Mouse (Mus musculus) CH12.LX (cell line): Measurements from ENCODE around the gene G6pc. TPM values are rescaled to one million over a fixed set of nuclear protein-coding genes. Genes with fewer than 3 reads are reported as not detected.

ENCODE experiments used
- DNase-seq: peaks from one replicate; pipeline ENCODE4 v3.0.0-alpha.2; 2013; ENCODE audit errors: extremely low read depth
- H3K27ac ChIP-seq: 2 replicates; pipeline ENCODE4 v1.5.1; 2012; ENCODE audit warnings: low read depth, mild to moderate bottlenecking, control low read depth, moderate library complexity; ENCODE audit not compliant: insufficient read depth
- H3K27me3 ChIP-seq: replicated peaks from 2 replicates; pipeline ENCODE3; 2012; ENCODE audit warnings: inconsistent platforms
- H3K36me3 ChIP-seq, 2 experiments: replicated peaks in 1 of 2; 2 replicates each; pipeline versions ENCODE3 to v1.6.1; 2012; ENCODE audit warnings: inconsistent platforms in 1 of 2, low read length in 1 of 2, mild to moderate bottlenecking in 1 of 2, mixed read lengths in 1 of 2, moderate library complexity in 1 of 2; ENCODE audit not compliant: control insufficient read depth in 1 of 2, insufficient read depth in 1 of 2
- H3K4me1 ChIP-seq, 2 experiments: 2 replicates each; pipeline ENCODE4 v1.6.1; 2012; ENCODE audit warnings: inconsistent platforms in 1 of 2, moderate library complexity in 1 of 2; ENCODE audit not compliant: insufficient read depth in 2 of 2, control insufficient read depth in 1 of 2
- H3K4me2 ChIP-seq: 2 replicates; pipeline ENCODE4 v1.6.1; 2012; ENCODE audit warnings: low read depth, mild to moderate bottlenecking, control low read depth; ENCODE audit not compliant: poor library complexity, insufficient read depth, severe bottlenecking
- H3K4me3 ChIP-seq, 3 experiments: fragments of 150-350 bp in 1 of 3; sonication (generic) in 1 of 3; replicated peaks in 1 of 3; 2 replicates each; pipeline versions ENCODE3 to v1.5.1; 2011 to 2012; ENCODE audit warnings: low read depth in 2 of 3, low read length in 2 of 3, mild to moderate bottlenecking in 2 of 3, moderate library complexity in 2 of 3, control low read depth in 1 of 3, improper control_type of control experiment in 1 of 3, inconsistent platforms in 1 of 3, mixed read lengths in 1 of 3; ENCODE audit not compliant: poor library complexity in 1 of 3
- H3K79me2 ChIP-seq: replicated peaks from 2 replicates; pipeline ENCODE4 v1.6.1; 2012; ENCODE audit warnings: mild to moderate bottlenecking, moderate library complexity; ENCODE audit not compliant: control insufficient read depth, poor library complexity, insufficient read depth, severe bottlenecking; ENCODE audit errors: extremely low read depth
- H3K9ac ChIP-seq: 2 replicates; pipeline ENCODE4 v1.6.1; 2012; ENCODE audit warnings: low read depth, mild to moderate bottlenecking, control low read depth, moderate library complexity; ENCODE audit not compliant: insufficient read depth
- H3K9me3 ChIP-seq: replicated peaks from 2 replicates; pipeline ENCODE3; 2012; ENCODE audit warnings: low read length, inconsistent platforms, mixed read lengths
- BHLHE40 ChIP-seq: IDR thresholded peaks from 2 replicates; pipeline ENCODE4 v1.6.1; 2011; ENCODE audit warnings: mild to moderate bottlenecking, low read depth, low read length, improper control_type of control experiment
- CTCF ChIP-seq, 2 experiments: IDR thresholded peaks in 1 of 2; conservative IDR thresholded peaks in 1 of 2; 2 replicates each; pipeline ENCODE4 v1.5.1; 2011 to 2012; ENCODE audit warnings: low read depth in 2 of 2, low read length in 2 of 2, improper control_type of control experiment in 1 of 2, inconsistent platforms in 1 of 2, mild to moderate bottlenecking in 1 of 2, moderate library complexity in 1 of 2
- HCFC1 ChIP-seq: IDR thresholded peaks from 2 replicates; pipeline ENCODE4 v1.6.1; 2012; ENCODE audit warnings: low read depth, mild to moderate bottlenecking, inconsistent platforms, low read length, improper control_type of control experiment
- IRF4 ChIP-seq: IDR thresholded peaks from 2 replicates; pipeline ENCODE4 v1.6.1; 2014; ENCODE audit warnings: low read depth, mild to moderate bottlenecking, inconsistent platforms, low read length, improper control_type of control experiment
- JUN ChIP-seq: IDR thresholded peaks from 2 replicates; pipeline ENCODE4 v1.6.1; 2011; ENCODE audit warnings: low read depth, mild to moderate bottlenecking, low read length, improper control_type of control experiment, moderate library complexity; ENCODE audit not compliant: insufficient read depth
- JUND ChIP-seq: conservative IDR thresholded peaks from 2 replicates; pipeline ENCODE4 v1.6.1; 2011; ENCODE audit warnings: low read depth, low read length, improper control_type of control experiment
- MEF2A ChIP-seq: IDR thresholded peaks from 2 replicates; pipeline ENCODE4 v1.6.1; 2014; ENCODE audit warnings: low read depth, mild to moderate bottlenecking, inconsistent platforms, low read length, improper control_type of control experiment, borderline replicate concordance
- MXI1 ChIP-seq: IDR thresholded peaks from 2 replicates; pipeline ENCODE4 v1.6.1; 2011; ENCODE audit warnings: mild to moderate bottlenecking, low read depth, low read length, improper control_type of control experiment
- MYC ChIP-seq: IDR thresholded peaks from 2 replicates; pipeline ENCODE4 v1.6.1; 2011; ENCODE audit warnings: low read depth, mild to moderate bottlenecking, improper control_type of control experiment, low read length
- NELFE ChIP-seq: IDR thresholded peaks from 2 replicates; pipeline ENCODE4 v1.6.1; 2011; ENCODE audit warnings: low read depth, low read length, improper control_type of control experiment
- POLR2AphosphoS2 ChIP-seq: IDR thresholded peaks from 2 replicates; pipeline ENCODE4 v1.6.1; 2011; ENCODE audit warnings: low read depth, low read length, improper control_type of control experiment
- RAD21 ChIP-seq: IDR thresholded peaks from 2 replicates; pipeline ENCODE4 v1.6.1; 2011; ENCODE audit warnings: low read depth, mild to moderate bottlenecking, low read length, improper control_type of control experiment, moderate library complexity
- RCOR1 ChIP-seq: conservative IDR thresholded peaks from 2 replicates; pipeline ENCODE4 v1.6.1; 2012; ENCODE audit warnings: low read depth, mild to moderate bottlenecking, inconsistent platforms, low read length, improper control_type of control experiment
- SIN3A ChIP-seq: IDR thresholded peaks from 2 replicates; pipeline ENCODE4 v1.6.1; 2012; ENCODE audit warnings: low read length, improper control_type of control experiment, inconsistent platforms
- SMC3 ChIP-seq: IDR thresholded peaks from 2 replicates; pipeline ENCODE4 v1.6.1; 2011; ENCODE audit warnings: low read depth, low read length, improper control_type of control experiment
- TBP ChIP-seq: conservative IDR thresholded peaks from 2 replicates; pipeline ENCODE4 v1.6.1; 2011; ENCODE audit warnings: low read depth, low read length, improper control_type of control experiment
- UBTF ChIP-seq: IDR thresholded peaks from 2 replicates; pipeline ENCODE4 v1.6.1; 2012; ENCODE audit warnings: low read depth, mild to moderate bottlenecking, inconsistent platforms, low read length, improper control_type of control experiment, moderate library complexity
- ZC3H11A ChIP-seq: IDR thresholded peaks from 2 replicates; pipeline ENCODE4 v1.6.1; 2012; ENCODE audit warnings: low read depth, mild to moderate bottlenecking, inconsistent platforms, low read length, improper control_type of control experiment
- ZNF384 ChIP-seq: IDR thresholded peaks from 2 replicates; pipeline ENCODE4 v1.6.1; 2012; ENCODE audit warnings: low read depth, low read length, improper control_type of control experiment, inconsistent platforms
- dilution Hi-C: fragments of 300-500 bp; cut with MboI; formaldehyde crosslinking; loops from 2 replicates; pipeline ENCODE4 v1.14.3; 2020; ENCODE audit warnings: low sequenced_read_pairs; ENCODE audit not compliant: extremely low pct_unique_long_range_greater_than_20kb, extremely low pct_ligation_motif_present
- in situ Hi-C: fragments of 300-500 bp; cut with MboI; formaldehyde crosslinking; loops from 3 replicates; pipeline ENCODE4 v1.14.3; 2019; ENCODE audit warnings: low sequenced_read_pairs, low pct_ligation_motif_present, low pct_unique_long_range_greater_than_20kb, mixed read lengths
- polyA plus RNA-seq: library from polyadenylated mRNA; unstranded; fragments of >175 nt; gene quantifications from 2 replicates; pipeline ENCODE4 v1.2.1, GENCODE M21; 2012; ENCODE audit warnings: low read depth; ENCODE audit not compliant: insufficient read length
- total RNA-seq, 2 experiments: library from RNA; depleted of rRNA; stranded (reverse); fragments of 300-350 nt in 1 of 2; fragments of >200 nt in 1 of 2; gene quantifications; 2 replicates each; pipeline ENCODE4 v1.2.3; 2012 to 2014

G6pc gene
- total and polyA plus RNA-seq, 3 experiments, result 0.08 TPM; not detected in 2

DNA sequence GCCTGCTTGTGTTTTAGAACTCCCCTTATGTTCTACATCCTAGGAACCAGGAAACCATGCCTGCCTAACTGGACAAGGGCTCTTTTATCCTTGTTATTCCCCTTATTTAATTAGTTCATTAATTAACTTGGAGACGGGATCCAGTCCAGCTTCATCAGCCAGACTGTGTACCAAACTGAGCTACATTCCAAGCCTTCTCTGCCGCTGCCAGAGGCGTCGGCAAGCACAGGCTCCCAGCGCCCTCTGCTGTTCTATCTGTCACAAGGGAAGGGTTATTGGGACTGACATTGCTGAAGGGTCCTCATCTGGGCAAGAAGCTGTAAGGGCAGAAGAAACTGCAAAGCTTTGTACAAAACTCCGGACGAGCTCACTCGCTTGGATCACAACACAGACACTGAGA, 27.7 kb downstream of the G6pc start:
- Histone ChIP-seq H3K9me3 (no peaks in the 10 kb centered on the region), H3K4me1 (peaks cover 3 to 5% of the 10 kb centered on the region in 2 experiments; a peak in 3 of 4 replicates), H3K79me2 (no peaks in the 10 kb centered on the region), H3K36me3 (no peaks in the 10 kb centered on the region), H3K9ac (no peak overlapping the region), H3K27me3 (no peaks in the 10 kb centered on the region), H3K27ac (no peak overlapping the region), H3K4me2 (no peak overlapping the region), H3K4me3 (no peak overlapping the region)
- in situ Hi-C loops, result loop anchor here (10.0 kb wide), 1 partner anchor 60 kb away; the partner anchor contains the start of gene Aoc3
- no peak for TF ChIP-seq BHLHE40
- no peak for TF ChIP-seq JUND
- TF ChIP-seq SIN3A, result 0 out of 2 replicates have a peak, but pooled peaks have one; percentile 42
- no peak for TF ChIP-seq MYC
- no peak for TF ChIP-seq UBTF
- TF ChIP-seq CTCF (conservative IDR thresholded peaks at IDR 0.05 in 1 of 2, IDR thresholded peaks at IDR 0.05 in 1 of 2; ENCODE audit: low read depth in 2 of 2, low read length in 2 of 2), result peak; percentile 59 to 99
- TF ChIP-seq TBP, result 0 out of 2 replicates have a peak, but pooled peaks have one; percentile 34
- peak; percentile 89 for TF ChIP-seq ZC3H11A
- TF ChIP-seq MXI1, result 0 out of 2 replicates have a peak, but pooled peaks have one; percentile 33
- TF ChIP-seq RAD21, result peak; percentile 100
- peak; percentile 99 for TF ChIP-seq SMC3
- peak; percentile 37; the same call in 1 of the 2 replicates for TF ChIP-seq NELFE
- TF ChIP-seq MEF2A, result 0 out of 2 replicates have a peak, but pooled peaks have one; percentile 52
- TF ChIP-seq IRF4, result peak; percentile 45; the same call in 1 of the 2 replicates
- dilution Hi-C loops, result no loop called here
- DNase-seq, result peak; percentile 78

DNA sequence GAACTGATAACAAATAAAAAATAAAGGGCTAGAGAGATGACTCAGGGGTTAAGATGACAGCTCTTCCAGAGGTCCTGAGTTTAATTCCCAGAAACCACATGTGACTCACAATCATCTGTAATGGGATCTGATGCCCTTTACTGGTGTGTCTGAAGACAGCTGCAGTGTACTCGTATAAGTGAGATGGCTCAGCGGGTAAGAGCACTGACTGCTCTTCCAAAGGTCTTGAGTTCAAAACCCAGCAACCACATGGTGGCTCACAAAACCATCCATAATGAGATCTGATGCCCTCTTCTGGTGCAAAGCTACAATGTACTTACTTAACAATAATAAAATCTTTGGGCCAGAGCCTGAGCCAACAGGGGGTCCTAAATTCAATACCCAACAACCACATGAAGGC, 47.9 kb downstream of the G6pc start:
- no peak overlapping the region for H3K9ac ChIP-seq
- no peak overlapping the region for H3K4me2 ChIP-seq
- H3K36me3 ChIP-seq, result peaks cover 32 to 44% of the 10 kb centered on the region in 2 experiments
- DNase-seq, result peak; percentile 42
- H3K27ac ChIP-seq, result no peak overlapping the region
- H3K27me3 ChIP-seq, result no peaks in the 10 kb centered on the region
- dilution Hi-C loops (no loop called here), in situ Hi-C loops (no loop called here)
- no peaks in the 10 kb centered on the region for H3K9me3 ChIP-seq
- peaks cover 12% of the 10 kb centered on the region for H3K79me2 ChIP-seq
- TF ChIP-seq SMC3 (0 out of 2 replicates have a peak, but pooled peaks have one; percentile 3), HCFC1 (no peak), CTCF (conservative IDR thresholded peaks at IDR 0.05 in 1 of 2, IDR thresholded peaks at IDR 0.05 in 1 of 2; ENCODE audit: low read depth in 2 of 2, low read length in 2 of 2) (peak in 1 of 2 experiments; percentile 54; a peak in 2 of 4 replicates), JUN (no peak), RCOR1 (no peak), TBP (0 out of 2 replicates have a peak, but pooled peaks have one; percentile 28), MYC (peak; percentile 59; the same call in 1 of the 2 replicates), IRF4 (no peak), UBTF (no peak), ZNF384 (no peak), SIN3A (no peak), POLR2AphosphoS2 (no peak)
- TF ChIP-seq, all 38 proteins: peak for 4
- Histone ChIP-seq H3K4me1 (peaks cover 0 to 23% of the 10 kb centered on the region in 2 experiments; a peak in 2 of 4 replicates), H3K4me3 (no peak overlapping the region)
